Mouse (Mus musculus): ENCODE data around the gene Fkrp. TPM values are rescaled to one million over a fixed set of nuclear protein-coding genes. Genes with fewer than 3 reads are reported as not detected.

The Fkrp gene
- polyA plus RNA-seq, 1 experiment from 2014 or later, result 52.1 TPM

DNA sequence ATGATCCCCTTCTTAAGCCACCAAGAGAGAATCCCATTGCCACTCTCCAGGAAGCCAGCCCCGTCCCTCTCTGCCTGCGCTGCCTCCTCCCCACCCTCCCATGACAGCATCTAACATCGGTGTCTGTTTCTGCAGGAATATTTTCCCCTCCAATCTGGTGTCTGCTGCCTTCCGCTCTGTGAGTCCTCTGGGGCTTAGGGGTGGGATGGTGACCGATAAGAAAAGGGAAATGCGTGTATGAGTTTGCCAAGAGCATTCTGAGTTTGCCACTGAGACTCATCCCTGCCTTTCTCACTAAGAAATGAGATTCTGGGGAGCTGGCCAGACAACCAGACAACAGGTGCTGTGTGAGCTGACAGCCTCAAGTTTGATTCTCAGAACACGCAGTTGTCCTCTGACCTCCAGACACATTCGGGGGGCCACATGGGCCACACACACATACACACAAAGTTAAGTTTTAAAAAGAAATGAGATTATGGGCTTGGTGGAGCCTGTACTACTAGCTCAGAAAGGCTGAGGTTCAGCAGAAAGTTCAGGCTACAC lies 30.9 kb downstream of the Fkrp start:
- H3K9ac ChIP-seq (ENCODE audit: low read depth, low read length), result no peak overlapping the region
- H3K4me3 ChIP-seq (ENCODE audit: low read depth, low read length), result no peak overlapping the region
- peaks cover 12% of the 10 kb centered on the region; the same call in 1 of the 2 replicates for H3K4me1 ChIP-seq (ENCODE audit: control insufficient read depth, insufficient read depth, low read length)
- no peaks in the 10 kb centered on the region for H3K36me3 ChIP-seq (ENCODE audit: control insufficient read depth, insufficient read depth, low read length)
- no peaks in the 10 kb centered on the region for H3K9me3 ChIP-seq (replicated peaks; ENCODE audit: control insufficient read depth, low read length, poor library complexity, severe bottlenecking)
- 83% methylated on average over 8 of the region's 8 CpGs for WGBS
- no peak overlapping the region for H3K27ac ChIP-seq (ENCODE audit: low read length)
- no peak for ATAC-seq
- H3K27me3 ChIP-seq (ENCODE audit: control insufficient read depth, insufficient read depth, low read depth, low read length), result no peaks in the 10 kb centered on the region
- no peak overlapping the region for H3K4me2 ChIP-seq (ENCODE audit: low read length)

DNA sequence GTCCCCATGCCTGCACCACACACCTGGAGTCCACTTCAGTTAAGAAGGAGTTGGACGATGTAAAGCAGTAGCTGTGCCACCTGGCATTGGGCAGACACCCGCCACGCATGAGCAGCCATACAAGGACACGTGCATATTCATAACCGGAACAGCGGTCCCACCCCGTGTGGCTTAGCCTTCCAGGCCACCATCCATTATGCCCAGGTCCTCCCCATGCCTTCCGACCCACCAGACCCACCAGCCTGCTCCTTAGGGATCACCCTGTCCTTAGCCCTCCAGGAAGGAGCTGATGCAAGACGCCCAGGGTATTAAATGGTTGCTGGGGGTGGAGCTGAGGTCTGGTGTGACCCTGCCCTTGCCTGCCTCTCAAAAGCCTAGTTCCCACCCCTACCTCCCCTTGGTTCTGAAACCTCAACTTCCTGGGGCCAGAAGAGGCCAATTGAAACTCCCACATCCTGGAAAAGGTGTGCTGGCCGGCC lies 32.0 kb downstream of the Fkrp start:
- Histone ChIP-seq H3K27me3 (ENCODE audit: control insufficient read depth, insufficient read depth, low read depth, low read length) (no peaks in the 10 kb centered on the region), H3K27ac (ENCODE audit: low read length) (no peak overlapping the region), H3K4me1 (ENCODE audit: control insufficient read depth, insufficient read depth, low read length) (peaks cover 13% of the 10 kb centered on the region; the same call in 1 of the 2 replicates), H3K36me3 (ENCODE audit: control insufficient read depth, insufficient read depth, low read length) (no peaks in the 10 kb centered on the region), H3K4me3 (ENCODE audit: low read depth, low read length) (no peak overlapping the region), H3K9ac (ENCODE audit: low read depth, low read length) (no peak overlapping the region), H3K9me3 (replicated peaks; ENCODE audit: control insufficient read depth, low read length, poor library complexity, severe bottlenecking) (no peaks in the 10 kb centered on the region), H3K4me2 (ENCODE audit: low read length) (no peak overlapping the region)
- no peak for ATAC-seq
- 57% methylated on average over 10 of the region's 10 CpGs for WGBS

DNA sequence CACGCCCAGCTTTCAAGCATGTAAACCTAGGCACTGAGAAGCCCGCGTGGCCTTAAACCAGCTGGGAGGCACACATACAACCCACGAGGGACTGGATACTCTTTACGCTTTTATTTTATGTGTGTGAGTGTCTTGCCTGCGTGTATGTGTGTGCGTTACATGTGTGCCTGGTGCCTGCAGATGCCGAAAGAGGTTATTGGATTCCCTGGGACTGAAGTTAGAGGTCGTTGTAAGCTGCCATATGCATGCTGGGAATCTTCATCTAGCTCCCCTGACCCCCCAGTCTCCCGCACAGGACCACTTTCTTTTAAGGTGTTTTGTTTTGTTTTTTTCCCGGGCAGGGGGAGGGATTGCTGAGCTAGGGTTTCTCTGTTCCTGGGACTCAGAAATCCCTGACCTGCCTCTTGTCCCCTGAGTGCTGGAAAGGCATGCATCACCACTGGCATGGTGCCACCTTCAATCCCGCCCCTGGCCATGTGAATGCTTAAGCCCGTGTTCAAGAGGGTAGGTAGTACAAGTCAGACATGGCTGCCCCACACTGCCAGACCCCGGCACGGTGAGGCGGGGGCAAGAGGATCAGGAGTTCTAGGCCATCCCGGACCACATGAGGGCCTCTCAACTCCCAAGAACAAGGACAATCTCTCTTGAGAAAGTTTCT lies 32.6 kb downstream of the Fkrp start:
- no peaks in the 10 kb centered on the region for H3K36me3 ChIP-seq (ENCODE audit: control insufficient read depth, insufficient read depth, low read length)
- H3K4me1 ChIP-seq (ENCODE audit: control insufficient read depth, insufficient read depth, low read length), result peaks cover 13% of the 10 kb centered on the region; the same call in 1 of the 2 replicates
- no peaks in the 10 kb centered on the region for H3K9me3 ChIP-seq (replicated peaks; ENCODE audit: control insufficient read depth, low read length, poor library complexity, severe bottlenecking)
- H3K9ac ChIP-seq (ENCODE audit: low read depth, low read length), result no peak overlapping the region; the same call in 1 of the 2 replicates
- 41% methylated on average over 17 of the region's 17 CpGs for WGBS
- H3K4me3 ChIP-seq (ENCODE audit: low read depth, low read length), result no peak overlapping the region
- H3K4me2 ChIP-seq (ENCODE audit: low read length), result peak overlapping the region; percentile 99
- no peak for ATAC-seq
- no peak overlapping the region for H3K27ac ChIP-seq (ENCODE audit: low read length)
- H3K27me3 ChIP-seq (ENCODE audit: control insufficient read depth, insufficient read depth, low read depth, low read length), result no peaks in the 10 kb centered on the region

DNA sequence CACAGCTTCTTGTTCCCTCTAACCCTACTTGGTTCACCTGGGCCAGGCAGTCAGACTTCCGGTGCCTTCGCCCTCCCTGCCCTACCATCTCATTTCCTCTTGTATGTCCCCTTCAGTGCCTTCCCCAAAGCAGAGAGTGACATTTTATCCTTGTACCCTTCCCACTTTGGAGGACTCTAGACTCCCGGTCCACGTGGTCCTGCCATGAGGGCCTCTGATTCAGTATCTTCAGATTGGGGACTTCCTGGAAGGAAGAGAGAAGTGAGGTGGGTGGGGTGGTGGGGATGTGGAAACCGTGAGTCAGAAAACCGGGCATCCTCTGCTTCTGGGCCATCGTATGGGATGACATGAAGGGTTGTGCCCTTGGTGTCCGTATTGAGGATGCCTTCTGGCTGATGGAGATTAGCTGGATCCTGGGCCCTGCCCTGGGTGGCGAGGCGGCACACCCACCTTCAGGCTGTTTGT lies 33.3 kb downstream of the Fkrp start:
- no peaks in the 10 kb centered on the region for H3K9me3 ChIP-seq (replicated peaks; ENCODE audit: control insufficient read depth, low read length, poor library complexity, severe bottlenecking)
- WGBS, result 19% methylated on average over 10 of the region's 10 CpGs
- peaks cover 13% of the 10 kb centered on the region; the same call in 1 of the 2 replicates for H3K4me1 ChIP-seq (ENCODE audit: control insufficient read depth, insufficient read depth, low read length)
- no peak overlapping the region for H3K4me3 ChIP-seq (ENCODE audit: low read depth, low read length)
- no peak for ATAC-seq
- no peak overlapping the region for H3K27ac ChIP-seq (ENCODE audit: low read length)
- no peaks in the 10 kb centered on the region for H3K36me3 ChIP-seq (ENCODE audit: control insufficient read depth, insufficient read depth, low read length)
- H3K9ac ChIP-seq (ENCODE audit: low read depth, low read length), result no peak overlapping the region
- H3K27me3 ChIP-seq (ENCODE audit: control insufficient read depth, insufficient read depth, low read depth, low read length), result no peaks in the 10 kb centered on the region
- peak overlapping the region; percentile 99 for H3K4me2 ChIP-seq (ENCODE audit: low read length)

DNA sequence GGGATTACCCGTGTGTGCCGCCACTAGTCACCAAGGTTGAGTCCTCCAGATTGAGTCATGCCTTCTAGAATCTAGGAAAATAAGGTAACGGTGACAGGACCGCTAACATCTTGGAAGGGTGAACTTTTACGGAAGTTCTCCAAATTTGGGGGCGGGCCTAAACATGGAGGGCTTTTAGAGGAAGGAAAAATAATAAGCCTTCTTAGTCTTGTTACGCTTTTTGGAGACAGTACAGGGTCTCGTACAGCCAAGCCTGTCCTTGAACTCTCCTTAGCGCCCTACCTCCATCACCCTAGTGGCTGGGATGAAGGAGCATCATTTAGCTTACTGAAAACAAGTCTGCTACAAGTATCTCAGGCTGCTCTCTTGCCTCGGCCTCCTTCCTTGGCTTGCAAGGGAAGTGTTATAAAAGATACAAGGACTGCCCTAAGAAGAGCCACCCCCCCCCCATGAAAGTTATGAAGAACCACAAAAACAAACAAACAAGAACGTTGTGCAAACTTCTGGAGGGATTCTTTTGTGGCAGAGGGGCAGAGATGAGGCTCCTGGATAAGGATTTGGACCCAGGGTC lies 33.9 kb downstream of the Fkrp start:
- WGBS, result 5% methylated on average over 11 of the region's 11 CpGs
- H3K4me3 ChIP-seq (ENCODE audit: low read depth, low read length), result peak overlapping the region; percentile 57
- no peak overlapping the region for H3K27ac ChIP-seq (ENCODE audit: low read length)
- H3K27me3 ChIP-seq (ENCODE audit: control insufficient read depth, insufficient read depth, low read depth, low read length), result no peaks in the 10 kb centered on the region
- no peaks in the 10 kb centered on the region for H3K9me3 ChIP-seq (replicated peaks; ENCODE audit: control insufficient read depth, low read length, poor library complexity, severe bottlenecking)
- H3K36me3 ChIP-seq (ENCODE audit: control insufficient read depth, insufficient read depth, low read length), result no peaks in the 10 kb centered on the region
- peak overlapping the region; percentile 66 for H3K9ac ChIP-seq (ENCODE audit: low read depth, low read length)
- peak overlapping the region; percentile 99 for H3K4me2 ChIP-seq (ENCODE audit: low read length)
- H3K4me1 ChIP-seq (ENCODE audit: control insufficient read depth, insufficient read depth, low read length), result peaks cover 13% of the 10 kb centered on the region; the same call in 1 of the 2 replicates
- no peak for ATAC-seq

DNA sequence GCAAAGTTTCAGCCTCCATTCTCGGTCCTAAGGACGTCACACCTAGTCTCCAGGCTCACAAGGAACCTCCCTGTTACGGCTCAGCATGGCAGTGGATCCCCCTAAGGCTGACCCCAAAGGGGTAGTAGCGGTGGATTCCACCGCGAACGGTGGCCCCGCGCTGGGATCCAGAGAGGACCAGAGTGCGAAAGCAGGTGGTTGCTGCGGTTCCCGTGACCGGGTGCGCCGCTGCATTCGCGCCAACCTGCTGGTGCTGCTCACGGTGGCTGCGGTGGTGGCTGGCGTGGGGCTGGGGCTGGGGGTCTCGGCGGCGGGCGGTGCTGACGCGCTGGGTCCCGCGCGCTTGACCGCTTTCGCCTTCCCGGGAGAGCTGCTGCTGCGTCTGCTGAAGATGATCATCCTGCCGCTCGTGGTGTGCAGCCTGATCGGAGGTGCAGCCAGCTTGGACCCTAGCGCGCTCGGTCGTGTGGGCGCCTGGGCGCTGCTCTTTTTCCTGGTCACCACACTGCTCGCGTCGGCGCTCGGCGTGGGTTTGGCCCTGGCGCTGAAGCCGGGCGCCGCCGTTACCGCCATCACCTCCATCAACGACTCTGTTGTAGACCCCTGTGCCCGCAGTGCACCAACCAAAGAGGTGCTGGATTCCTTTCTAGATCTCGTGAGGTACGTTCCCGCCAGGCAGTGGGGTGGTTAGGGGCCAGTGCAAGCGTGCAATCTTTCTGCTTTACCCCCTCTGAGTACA lies 34.5 kb downstream of the Fkrp start:
- Histone ChIP-seq H3K4me3 (ENCODE audit: low read depth, low read length) (peak overlapping the region; percentile 57), H3K4me1 (ENCODE audit: control insufficient read depth, insufficient read depth, low read length) (peaks cover 13% of the 10 kb centered on the region; the same call in 1 of the 2 replicates), H3K36me3 (ENCODE audit: control insufficient read depth, insufficient read depth, low read length) (no peaks in the 10 kb centered on the region), H3K27ac (ENCODE audit: low read length) (no peak overlapping the region), H3K9ac (ENCODE audit: low read depth, low read length) (peak overlapping the region; percentile 66), H3K4me2 (ENCODE audit: low read length) (peak overlapping the region; percentile 99), H3K27me3 (ENCODE audit: control insufficient read depth, insufficient read depth, low read depth, low read length) (no peaks in the 10 kb centered on the region), H3K9me3 (replicated peaks; ENCODE audit: control insufficient read depth, low read length, poor library complexity, severe bottlenecking) (no peaks in the 10 kb centered on the region)
- under 1% methylated on average over 59 of the region's 60 CpGs for WGBS
- peak; percentile 18 for ATAC-seq

DNA sequence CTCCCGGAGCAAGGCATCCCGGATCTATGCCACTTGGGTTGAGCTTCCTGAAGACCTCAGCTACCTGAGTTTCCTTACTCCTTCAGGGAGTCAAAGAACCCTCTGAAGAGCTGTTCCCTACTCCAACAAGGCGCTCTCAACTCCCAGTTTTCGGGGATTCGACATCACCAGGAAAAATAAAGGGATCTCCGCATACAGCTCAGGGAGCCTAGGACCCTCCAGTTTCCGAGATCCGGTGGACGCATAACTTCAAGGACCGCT lies 35.0 kb downstream of the Fkrp start:
- Histone ChIP-seq H3K9me3 (replicated peaks; ENCODE audit: control insufficient read depth, low read length, poor library complexity, severe bottlenecking) (no peaks in the 10 kb centered on the region), H3K4me1 (ENCODE audit: control insufficient read depth, insufficient read depth, low read length) (peaks cover 13% of the 10 kb centered on the region; the same call in 1 of the 2 replicates), H3K9ac (ENCODE audit: low read depth, low read length) (peak overlapping the region; percentile 66), H3K27ac (ENCODE audit: low read length) (no peak overlapping the region), H3K4me3 (ENCODE audit: low read depth, low read length) (peak overlapping the region; percentile 57), H3K4me2 (ENCODE audit: low read length) (peak overlapping the region; percentile 99), H3K27me3 (ENCODE audit: control insufficient read depth, insufficient read depth, low read depth, low read length) (no peaks in the 10 kb centered on the region), H3K36me3 (ENCODE audit: control insufficient read depth, insufficient read depth, low read length) (no peaks in the 10 kb centered on the region)
- under 1% methylated on average over 10 of the region's 10 CpGs for WGBS
- ATAC-seq, result peak; percentile 50; the same call in 1 of the 2 replicates

DNA sequence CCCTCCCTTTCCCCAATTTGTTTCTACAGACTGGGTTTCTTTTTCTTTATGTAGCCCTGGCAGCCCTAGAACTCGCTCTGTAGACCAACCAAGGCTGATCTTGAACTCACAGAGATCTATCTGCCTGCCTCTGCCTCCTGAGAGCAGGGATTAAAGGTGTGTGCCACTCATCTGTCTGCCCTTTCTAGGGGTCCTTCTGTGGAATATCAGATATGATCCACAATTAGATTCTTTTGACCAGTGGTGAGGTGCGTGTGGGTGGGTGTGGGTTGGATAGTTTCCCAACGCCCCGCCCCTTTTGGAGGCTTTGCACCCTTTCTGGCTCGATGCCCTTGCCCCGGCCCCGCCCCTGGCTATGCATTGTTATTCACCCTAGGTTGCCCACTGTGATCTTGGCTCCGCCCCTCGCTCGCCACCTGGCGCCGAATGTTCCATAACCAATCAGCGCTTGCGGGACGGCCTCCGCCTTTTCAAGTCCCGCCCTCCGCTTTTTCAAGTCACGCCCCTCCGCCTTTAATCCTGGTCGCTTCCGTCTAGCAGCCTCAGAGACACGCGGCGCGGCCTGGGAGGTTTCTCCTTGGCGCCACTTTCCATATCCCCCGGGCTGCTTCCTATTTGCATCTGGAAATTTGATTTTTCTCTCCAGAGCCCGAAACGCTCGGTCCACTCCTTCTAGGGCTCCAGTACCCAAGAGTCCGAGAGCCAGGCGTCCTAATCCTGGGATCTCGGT lies 35.5 kb downstream of the Fkrp start, which contains the start of gene Slc1a5:
Slc1a5 (plus strand) TSS at position 516 of the 730 bp plus-strand sequence.
- no peak within 1 kb of the TSS for H3K27ac ChIP-seq (ENCODE audit: low read length)

More for the DNA sequence above, 35.5 kb downstream of the Fkrp start, which contains the start of gene Slc1a5:
- Histone ChIP-seq H3K36me3 (ENCODE audit: control insufficient read depth, insufficient read depth, low read length) (no peaks in the 10 kb centered on the region), H3K4me3 (ENCODE audit: low read depth, low read length) (peak within 1 kb of the TSS; percentile 57), H3K27me3 (ENCODE audit: control insufficient read depth, insufficient read depth, low read depth, low read length) (no peaks in the 10 kb centered on the region), H3K4me2 (ENCODE audit: low read length) (peak within 1 kb of the TSS; percentile 99), H3K9ac (ENCODE audit: low read depth, low read length) (peak within 1 kb of the TSS; percentile 66), H3K4me1 (ENCODE audit: control insufficient read depth, insufficient read depth, low read length) (peaks cover 13% of the 10 kb centered on the region; the same call in 1 of the 2 replicates), H3K9me3 (replicated peaks; ENCODE audit: control insufficient read depth, low read length, poor library complexity, severe bottlenecking) (no peaks in the 10 kb centered on the region)
- 3% methylated on average over 34 of the region's 34 CpGs for WGBS
- peak; percentile 76 for ATAC-seq
